Mouse (Mus musculus) cerebral cortex, adult 2 months (tissue): ENCODE measurements around the gene Myo1h.

Experiments used
- WGBS: fragments of 180-500 bp; shearing (Covaris S2); methylation state at CpG from one replicate; pipeline ENCODE4 v1.1.7; 2018; 5-methylcytosine and 5-hydroxymethylcytosine counted together

The Myo1h gene

DNA sequence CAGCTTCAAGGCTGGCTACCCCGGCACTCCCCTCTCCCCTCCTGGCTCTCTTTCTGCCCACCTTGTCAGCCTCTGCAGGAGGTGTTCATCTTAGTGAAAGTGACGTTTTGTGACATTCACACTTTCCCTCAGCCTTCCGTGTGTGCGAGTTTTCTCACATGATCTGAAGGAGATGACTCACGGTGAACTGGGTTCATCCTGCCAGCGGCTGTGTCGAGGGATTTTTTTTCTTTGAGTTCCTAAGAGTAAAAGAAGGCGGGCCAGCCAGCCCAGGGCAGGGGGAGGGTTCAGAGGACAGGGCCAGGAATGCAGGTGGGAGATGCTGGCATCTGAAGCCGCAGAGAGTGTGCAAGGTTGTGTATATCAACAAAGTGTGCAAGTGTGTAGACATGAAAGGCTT lies 104.2 kb downstream of the Myo1h start:
- WGBS = 64% methylated on average over 9 of the region's 9 CpGs

DNA sequence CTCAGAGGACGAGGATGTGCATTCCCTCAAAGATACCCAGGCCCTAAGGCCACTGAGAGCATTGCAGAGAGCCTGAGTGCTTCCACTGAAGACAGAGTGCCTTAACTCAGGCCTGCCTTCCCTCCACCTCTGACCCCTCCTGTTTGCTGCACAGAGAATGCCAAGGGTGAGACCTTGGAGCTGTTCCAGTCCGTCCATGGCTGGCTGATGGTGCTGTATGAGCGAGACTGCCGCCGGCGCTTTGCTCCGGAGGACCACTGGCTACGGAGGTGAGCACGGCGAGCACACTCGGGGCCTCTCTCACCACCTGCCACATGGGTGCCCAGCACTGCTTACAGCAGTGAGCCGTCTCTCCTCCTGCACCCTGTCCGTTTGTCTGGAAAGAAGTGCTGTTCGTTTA lies 117.6 kb downstream of the Myo1h start:
- WGBS = 90% methylated on average over 14 of the region's 14 CpGs

DNA sequence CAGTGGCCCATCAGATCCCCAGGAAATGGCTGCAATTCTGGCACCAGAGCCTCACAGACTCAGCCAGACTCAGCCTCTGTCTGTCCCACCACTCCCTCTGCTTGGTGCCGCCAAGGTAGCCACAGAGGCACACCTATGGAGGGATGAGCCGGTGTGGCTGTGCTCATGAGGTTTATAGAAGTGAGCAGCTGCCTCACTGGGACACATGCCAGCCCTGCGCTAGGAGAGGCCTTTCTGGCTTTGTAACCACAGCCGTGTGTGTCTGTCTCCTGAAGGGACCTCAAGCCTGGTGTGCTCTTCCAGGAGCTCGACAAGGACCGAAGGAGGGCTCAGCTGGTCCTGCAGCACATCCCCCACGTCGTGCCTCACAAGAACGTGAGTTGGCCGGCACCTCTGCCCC lies 118.3 kb downstream of the Myo1h start:
- WGBS = 53% methylated on average over 10 of the region's 10 CpGs

DNA sequence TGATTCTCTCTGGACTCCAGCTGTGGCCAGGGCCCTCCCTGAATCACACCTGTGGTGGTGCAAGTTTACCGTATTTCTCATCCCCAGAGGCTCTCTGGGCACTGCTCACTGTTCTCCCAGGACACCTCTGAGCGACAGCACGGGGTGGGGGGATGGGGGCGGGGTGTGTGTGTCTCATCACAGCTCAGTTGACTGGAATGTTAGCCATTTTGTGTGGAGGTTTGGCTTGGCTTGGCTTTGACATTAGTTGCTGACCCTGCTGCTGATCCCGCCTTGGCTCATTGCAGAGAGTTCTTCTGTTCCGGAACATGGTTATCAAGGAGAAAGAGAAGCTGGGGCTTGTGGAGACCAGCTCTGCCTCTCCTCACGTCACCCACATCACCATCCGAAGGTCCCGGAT lies 118.8 kb downstream of the Myo1h start:
- WGBS = 93% methylated on average over 9 of the region's 9 CpGs

DNA sequence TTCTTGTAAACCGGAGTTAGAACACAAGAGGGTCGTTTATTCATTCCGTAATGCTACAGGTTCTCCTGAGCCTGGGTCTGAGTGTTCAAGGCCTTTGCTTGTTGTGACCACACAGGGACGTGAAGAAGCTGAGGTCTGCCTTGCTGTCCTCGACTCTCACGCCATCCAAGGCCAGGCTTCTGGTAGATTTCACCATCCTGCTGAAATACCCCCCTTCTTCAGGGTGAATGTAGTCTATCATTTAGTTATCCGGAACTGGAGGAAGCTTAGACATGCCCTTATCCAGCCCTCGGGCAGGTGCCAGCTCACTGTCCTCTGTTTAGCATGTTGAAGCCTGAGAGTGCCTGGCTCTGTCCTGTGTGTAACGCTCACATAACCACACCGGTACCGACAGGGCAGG lies 119.9 kb downstream of the Myo1h start:
- 94% methylated on average over 11 of the region's 11 CpGs for WGBS

DNA sequence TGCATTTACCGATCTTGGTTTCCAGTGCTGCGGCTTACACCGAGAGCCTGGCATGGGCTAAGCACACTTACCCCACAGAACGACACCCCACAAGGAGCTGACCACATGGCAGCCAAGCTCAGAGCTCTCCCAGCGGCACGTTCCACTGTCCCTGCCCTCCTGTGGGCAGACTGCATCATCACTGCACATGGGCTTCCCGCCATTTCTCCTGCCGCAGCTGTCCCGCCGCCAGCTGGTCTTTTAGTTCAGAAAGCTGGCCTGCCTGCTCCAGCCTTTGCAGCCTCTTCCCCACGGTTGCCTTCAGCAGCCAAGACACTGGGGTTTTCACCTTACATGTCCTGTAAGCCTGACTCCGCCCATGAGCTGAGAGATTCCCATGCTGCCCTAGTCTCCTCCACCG lies 121.5 kb downstream of the Myo1h start:
- 72% methylated on average over 13 of the region's 13 CpGs for WGBS

DNA sequence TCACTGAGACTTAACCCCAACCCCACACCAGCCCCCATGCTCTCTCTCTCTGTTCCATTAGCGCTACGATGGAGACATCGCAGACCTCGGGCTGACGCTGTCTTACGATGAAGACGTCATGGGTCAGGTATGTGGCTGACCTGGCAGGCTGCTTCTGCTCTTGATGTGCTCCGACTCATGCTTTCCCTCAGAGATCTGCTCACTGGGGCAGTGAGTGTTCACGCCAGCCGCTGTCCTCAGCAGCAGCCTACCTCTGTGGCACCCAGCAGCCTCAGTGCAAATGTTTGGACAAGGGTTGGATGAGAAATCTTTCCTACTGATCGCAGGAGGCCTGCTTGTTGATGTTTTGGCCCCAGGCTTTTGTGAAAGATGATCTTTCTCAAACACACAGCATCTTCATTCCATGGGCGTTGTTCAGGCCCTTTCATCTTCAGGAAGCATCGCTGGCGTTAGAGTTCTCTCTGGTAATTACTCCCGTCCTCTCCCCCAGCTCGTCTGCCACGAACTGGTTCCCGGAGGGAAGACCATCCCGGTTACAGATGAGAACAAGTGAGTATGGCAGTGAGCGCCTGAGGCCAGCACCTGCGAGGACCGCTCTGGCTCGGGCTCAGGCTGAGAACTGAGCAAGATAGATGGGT lies 123.5 kb downstream of the Myo1h start:
- WGBS = 88% methylated on average over 23 of the region's 23 CpGs

DNA sequence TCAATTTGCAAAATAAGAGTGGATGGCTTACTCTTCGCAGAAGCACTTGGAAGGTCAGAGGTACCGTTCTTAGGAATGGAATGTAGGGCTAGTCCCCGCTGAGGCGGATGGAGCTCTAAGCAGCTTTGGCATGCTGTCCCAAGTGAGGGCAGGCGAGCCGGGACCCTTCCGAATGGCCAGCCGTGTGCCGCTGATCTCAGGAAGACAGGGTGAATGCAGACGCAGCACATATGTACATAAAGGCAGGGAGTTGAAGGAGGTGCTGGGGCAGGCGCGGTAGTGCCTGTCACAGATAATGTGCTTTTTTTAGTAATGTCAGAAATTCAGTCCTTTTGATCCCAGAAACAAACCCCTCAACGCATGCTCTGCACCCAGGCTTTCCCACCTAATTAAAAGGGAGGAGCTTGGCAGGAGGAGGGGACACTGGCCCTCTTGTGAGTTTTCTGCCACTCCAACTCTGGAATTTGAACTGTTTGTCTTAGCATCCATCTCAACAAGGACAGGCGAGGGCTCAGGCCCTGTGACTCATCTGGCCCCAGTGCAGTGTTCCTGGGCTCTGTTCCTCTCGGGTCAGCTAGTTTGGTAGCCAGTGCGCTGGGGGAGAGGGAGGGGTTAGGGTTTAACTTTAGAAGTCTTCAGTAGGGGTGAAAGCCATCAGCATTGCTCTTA lies 124.2 kb downstream of the Myo1h start:
- 86% methylated on average over 16 of the region's 16 CpGs for WGBS
